Mouse (Mus musculus): ENCODE measurements around the gene Inha.
A peak's percentile ranks its signal among the peaks of the same experiment; 100 is the strongest.

Inha gene

DNA sequence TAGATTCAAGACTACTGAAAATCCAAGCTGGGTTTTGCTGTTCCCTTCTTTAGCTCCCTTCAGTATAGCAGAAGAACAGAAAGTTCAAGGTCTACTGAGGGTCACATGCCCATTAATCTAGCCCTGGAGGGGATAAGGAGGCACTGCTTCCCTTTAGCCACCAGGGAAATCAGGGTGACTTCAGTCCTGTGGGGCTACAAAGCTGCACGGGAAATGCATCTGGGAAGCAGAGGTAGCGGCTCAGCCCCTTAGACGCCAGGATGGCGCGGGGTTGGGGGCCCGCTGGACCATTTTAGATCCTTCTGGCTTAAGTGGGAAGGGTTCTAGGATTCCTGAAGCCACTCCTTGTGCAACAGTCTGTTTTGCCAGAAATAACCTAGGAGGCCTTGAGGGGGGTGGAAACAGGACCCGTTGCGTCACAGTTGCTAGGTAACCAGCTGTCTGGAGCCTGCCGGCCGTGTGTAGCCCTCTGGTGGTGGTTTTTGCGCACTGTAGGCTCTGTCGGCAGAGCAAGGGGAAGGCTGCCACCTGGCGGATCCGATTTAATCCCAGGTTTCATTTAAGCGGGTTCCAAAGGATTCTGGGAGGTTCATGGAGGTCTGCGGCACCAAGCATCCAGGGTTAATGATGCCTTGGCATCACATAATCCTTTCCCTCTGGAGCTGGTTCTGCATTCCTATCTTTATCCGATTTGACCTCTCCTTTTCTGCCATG lies 52.5 kb downstream of the Inha start:
- DNase-seq: peak; percentile 96

Data from kidney, postnatal 10 days (tissue).